Mouse (Mus musculus) midbrain, embryonic 10.5 days (tissue): ENCODE measurements at regions not wholly inside any gene's neighbourhood (a gene's known extent, or its start where the extent isn't known, plus 50 kb on each side); places are given as distances from the start of the nearest gene placed in this dataset.

ENCODE experiments used
- DNase-seq: peaks from one replicate; pipeline ENCODE4 v3.0.0-alpha.2; 2017; ENCODE audit warnings: low spot score
- H3K27ac ChIP-seq: fragments of 300-500 bp; sonication (generic); replicated peaks from 2 replicates; pipeline ENCODE4 v1.5.1; 2016; ENCODE audit warnings: mild to moderate bottlenecking
- H3K27me3 ChIP-seq: fragments of 300-500 bp; sonication (generic); 2 replicates; pipeline ENCODE4 v1.6.1; 2016; ENCODE audit warnings: low read depth, mild to moderate bottlenecking; ENCODE audit not compliant: poor library complexity, severe bottlenecking
- H3K36me3 ChIP-seq: fragments of 300-500 bp; sonication (generic); 2 replicates; pipeline ENCODE4 v1.6.1; 2016; ENCODE audit warnings: mild to moderate bottlenecking, moderate library complexity
- H3K4me1 ChIP-seq: fragments of 300-500 bp; sonication (generic); 2 replicates; pipeline ENCODE4 v1.6.1; 2016
- H3K4me3 ChIP-seq: fragments of 300-500 bp; sonication (generic); 2 replicates; pipeline ENCODE4 v1.5.1; 2016; ENCODE audit warnings: mild to moderate bottlenecking, moderate library complexity
- H3K9me3 ChIP-seq: fragments of 300-500 bp; sonication (generic); replicated peaks from 2 replicates; pipeline ENCODE4 v1.6.1; 2016; ENCODE audit warnings: mild to moderate bottlenecking
- WGBS: fragments of 180-500 bp; shearing (Covaris S2); methylation state at CpG from one replicate; pipeline ENCODE4 v1.1.7; 2016; 5-methylcytosine and 5-hydroxymethylcytosine counted together

DNA sequence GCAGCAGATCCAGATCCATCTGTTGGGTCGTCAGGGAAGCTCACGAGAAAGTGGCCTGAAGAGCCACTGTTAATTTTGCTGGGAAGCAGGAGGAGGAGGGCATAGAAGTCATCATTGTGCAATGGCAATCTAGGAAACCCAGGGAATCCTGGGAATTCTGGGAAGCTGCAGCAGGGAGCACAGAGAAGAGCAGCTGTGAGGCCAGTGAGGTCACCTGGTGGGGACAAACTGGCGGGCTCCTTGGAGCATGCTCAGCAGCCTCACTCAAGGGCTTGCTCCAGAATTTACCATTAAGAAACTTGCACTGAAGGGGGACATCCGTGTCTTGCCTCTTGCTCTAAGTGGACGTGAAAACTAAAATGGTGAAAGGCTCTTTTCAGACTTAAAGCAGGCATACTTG is 105.0 kb upstream of the Tgfbr2 start:
- H3K4me1 ChIP-seq: no peaks in the 10 kb centered on the region
- no peaks in the 10 kb centered on the region for H3K27me3 ChIP-seq
- 88% methylated on average over 5 of the region's 5 CpGs for WGBS
- H3K36me3 ChIP-seq: no peaks in the 10 kb centered on the region
- H3K4me3 ChIP-seq: no peak overlapping the region
- H3K27ac ChIP-seq: no peak overlapping the region
- no peak for DNase-seq
- H3K9me3 ChIP-seq: no peaks in the 10 kb centered on the region

DNA sequence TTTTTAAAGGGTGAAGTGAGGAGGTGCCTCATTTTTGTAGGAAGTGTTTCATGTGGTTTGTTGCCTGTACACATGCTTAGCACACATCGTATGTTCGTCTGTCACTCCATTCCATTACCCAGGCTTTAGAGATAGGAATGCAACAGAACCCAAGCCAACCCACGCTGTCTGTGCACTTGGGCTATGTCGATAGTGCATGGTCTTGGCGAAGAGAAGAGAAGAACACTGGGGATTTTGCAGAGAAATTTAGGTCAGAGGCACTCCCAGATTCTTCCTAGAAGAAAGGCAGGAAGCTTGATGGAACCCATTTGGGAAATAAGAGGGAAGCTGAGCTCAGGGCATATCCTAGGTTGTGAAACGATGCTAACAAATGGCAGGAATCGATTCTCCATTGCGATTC is 103.7 kb upstream of the Tgfbr2 start:
- H3K4me3 ChIP-seq: no peak overlapping the region
- H3K27me3 ChIP-seq: no peaks in the 10 kb centered on the region
- DNase-seq: no peak
- H3K9me3 ChIP-seq: no peaks in the 10 kb centered on the region
- H3K36me3 ChIP-seq: no peaks in the 10 kb centered on the region
- 93% methylated on average over 8 of the region's 8 CpGs for WGBS
- H3K4me1 ChIP-seq: no peaks in the 10 kb centered on the region
- H3K27ac ChIP-seq: no peak overlapping the region

- H3K4me1 ChIP-seq: no peaks in the 10 kb centered on the region
- H3K27me3 ChIP-seq: no peaks in the 10 kb centered on the region
- WGBS: 90% methylated on average over 3 of the region's 3 CpGs
- no peak for DNase-seq
- H3K4me3 ChIP-seq: no peak overlapping the region
- H3K36me3 ChIP-seq: no peaks in the 10 kb centered on the region
- no peaks in the 10 kb centered on the region for H3K9me3 ChIP-seq
- H3K27ac ChIP-seq: no peak overlapping the region
Measured at GRCm38 (mm10) chr9:116277736-116278135, 102.6 kb upstream of the Tgfbr2 start.

- no peak for DNase-seq
- no peaks in the 10 kb centered on the region for H3K36me3 ChIP-seq
- WGBS: 88% methylated on average over 2 of the region's 2 CpGs
- no peaks in the 10 kb centered on the region for H3K27me3 ChIP-seq
- H3K4me1 ChIP-seq: no peaks in the 10 kb centered on the region
- no peak overlapping the region for H3K27ac ChIP-seq
- H3K4me3 ChIP-seq: no peak overlapping the region
- H3K9me3 ChIP-seq: no peaks in the 10 kb centered on the region
Measured at GRCm38 (mm10) chr9:116276141-116276540, 101.0 kb upstream of the Tgfbr2 start.

DNA sequence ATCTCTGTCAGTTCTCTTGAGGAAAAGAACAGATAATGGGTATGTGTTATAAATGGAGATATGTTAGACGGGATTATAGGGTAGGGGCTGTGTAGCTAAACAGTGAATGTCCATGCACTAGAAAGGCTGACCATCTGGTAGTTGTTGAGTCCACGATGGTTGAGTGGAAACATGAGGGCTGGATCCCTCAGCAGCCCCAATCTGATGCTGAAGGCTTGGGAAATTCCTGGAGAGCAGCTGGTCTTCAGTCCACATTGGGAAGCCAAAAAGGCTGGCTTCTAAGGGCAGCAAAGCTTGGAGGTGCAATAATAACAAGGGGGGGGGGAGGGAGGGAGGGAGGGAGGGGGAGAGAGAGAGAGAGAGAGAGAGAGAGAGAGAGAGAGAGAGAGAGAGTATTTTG is 97.3 kb upstream of the Tgfbr2 start:
- Histone ChIP-seq H3K36me3 (no peaks in the 10 kb centered on the region), H3K4me3 (no peak overlapping the region), H3K27me3 (no peaks in the 10 kb centered on the region), H3K27ac (no peak overlapping the region), H3K9me3 (no peaks in the 10 kb centered on the region), H3K4me1 (no peaks in the 10 kb centered on the region)
- no peak for DNase-seq
- 84% methylated on average over 2 of the region's 2 CpGs for WGBS

DNA sequence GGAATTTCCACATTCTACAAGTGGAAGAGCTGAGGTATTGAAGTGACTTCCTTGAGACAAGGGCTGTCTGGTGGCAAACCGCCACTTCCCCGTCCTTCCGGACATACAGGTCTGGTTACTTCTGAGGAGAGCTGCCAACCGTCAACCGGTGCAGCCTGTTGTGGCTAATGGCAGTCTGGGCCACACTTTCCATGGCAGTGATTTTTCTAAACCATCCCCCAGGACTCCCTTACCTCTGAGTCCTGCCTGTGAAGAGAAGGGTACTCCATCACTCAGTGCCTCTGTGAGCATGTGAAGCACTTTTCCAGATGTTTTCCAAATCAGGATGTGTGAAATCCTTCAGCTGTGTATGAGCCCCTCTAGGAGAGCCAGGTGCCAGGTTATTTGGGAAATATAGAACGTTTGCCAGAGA is 95.3 kb upstream of the Tgfbr2 start:
- H3K9me3 ChIP-seq: no peaks in the 10 kb centered on the region
- no peaks in the 10 kb centered on the region for H3K4me1 ChIP-seq
- H3K27ac ChIP-seq: no peak overlapping the region
- WGBS: 80% methylated on average over 6 of the region's 6 CpGs
- no peaks in the 10 kb centered on the region for H3K36me3 ChIP-seq
- no peak overlapping the region for H3K4me3 ChIP-seq
- no peaks in the 10 kb centered on the region for H3K27me3 ChIP-seq
- DNase-seq: no peak

GRCm38 (mm10) chr9:116267411-116267810 is 92.3 kb upstream of the Tgfbr2 start:
- 84% methylated on average over 4 of the region's 4 CpGs for whole genome bisulfite sequencing
- no peaks in the 10 kb centered on the region for H3K9me3 ChIP-seq
- H3K36me3 ChIP-seq: no peaks in the 10 kb centered on the region
- no peak overlapping the region for H3K27ac ChIP-seq
- H3K4me3 ChIP-seq: no peak overlapping the region
- H3K27me3 ChIP-seq: no peaks in the 10 kb centered on the region
- no peaks in the 10 kb centered on the region for H3K4me1 ChIP-seq
- DNase-seq: no peak

- 85% methylated on average over 7 of the region's 7 CpGs for WGBS
- no peaks in the 10 kb centered on the region for H3K36me3 ChIP-seq
- H3K27ac ChIP-seq: no peak overlapping the region
- H3K4me3 ChIP-seq: no peak overlapping the region
- no peaks in the 10 kb centered on the region for H3K27me3 ChIP-seq
- no peaks in the 10 kb centered on the region for H3K9me3 ChIP-seq
- no peaks in the 10 kb centered on the region; the same call in 1 of the 2 replicates for H3K4me1 ChIP-seq
- no peak for DNase-seq
Measured at GRCm38 (mm10) chr9:116263833-116264232, 88.7 kb upstream of the Tgfbr2 start.

- H3K4me3 ChIP-seq: no peak overlapping the region
- no peaks in the 10 kb centered on the region for H3K27me3 ChIP-seq
- H3K4me1 ChIP-seq: no peaks in the 10 kb centered on the region; the same call in 1 of the 2 replicates
- H3K36me3 ChIP-seq: no peaks in the 10 kb centered on the region
- WGBS: 76% methylated on average over 10 of the region's 10 CpGs
- no peak overlapping the region for H3K27ac ChIP-seq
- H3K9me3 ChIP-seq: 0 out of 2 replicates have a peak, but pooled peaks cover 4% of the 10 kb centered on the region
- DNase-seq: no peak
Measured at GRCm38 (mm10) chr9:116259569-116259968, 84.4 kb upstream of the Tgfbr2 start.

DNA sequence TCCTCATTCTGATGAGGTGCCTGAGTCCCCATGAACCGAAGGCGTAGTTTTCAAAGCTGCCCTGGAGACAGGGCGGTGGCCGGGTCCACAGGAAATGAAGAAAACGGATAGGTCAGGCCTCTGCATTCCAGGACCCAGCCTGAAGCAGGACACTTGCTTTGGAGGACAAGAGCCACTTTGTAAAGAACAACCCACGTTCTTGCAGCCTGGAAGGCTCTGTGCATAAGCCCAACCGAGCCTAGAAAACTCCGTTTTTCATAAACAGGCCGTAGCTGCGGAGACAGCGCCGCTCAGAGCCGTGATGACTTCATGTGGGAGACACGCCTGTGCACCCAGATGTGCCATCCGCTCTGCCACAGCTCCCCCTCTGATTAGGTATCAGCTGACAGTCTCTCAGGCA is 78.4 kb upstream of the Tgfbr2 start:
- no peaks in the 10 kb centered on the region for H3K27me3 ChIP-seq
- no peaks in the 10 kb centered on the region for H3K4me1 ChIP-seq
- no peak overlapping the region for H3K27ac ChIP-seq
- no peaks in the 10 kb centered on the region for H3K36me3 ChIP-seq
- no peak overlapping the region for H3K4me3 ChIP-seq
- DNase-seq: no peak
- WGBS: 83% methylated on average over 15 of the region's 15 CpGs
- H3K9me3 ChIP-seq: 0 out of 2 replicates have a peak, but pooled peaks cover 4% of the 10 kb centered on the region

DNA sequence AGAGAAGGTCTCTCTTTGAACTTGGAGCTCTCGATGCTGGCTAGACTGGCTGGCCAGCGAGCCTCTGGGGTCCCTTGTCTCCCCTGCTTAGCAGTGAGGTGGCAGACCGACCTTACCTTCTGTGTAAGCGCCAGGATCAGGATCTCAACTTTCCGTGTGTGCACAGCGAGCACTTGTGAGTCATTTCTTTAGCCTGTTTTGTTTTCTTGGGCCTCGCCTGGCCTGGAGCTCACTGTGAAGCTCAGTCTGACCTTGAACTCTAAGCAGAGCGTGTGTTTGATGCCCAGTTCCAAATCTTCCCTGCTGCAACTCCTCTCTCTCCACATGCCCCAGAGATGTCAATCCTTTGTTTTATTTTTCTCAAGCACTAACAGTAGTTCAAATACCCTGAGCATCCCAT is 77.6 kb upstream of the Tgfbr2 start:
- H3K27me3 ChIP-seq: no peaks in the 10 kb centered on the region
- no peak overlapping the region for H3K27ac ChIP-seq
- 0 out of 2 replicates have a peak, but pooled peaks cover 4% of the 10 kb centered on the region for H3K9me3 ChIP-seq
- no peak overlapping the region for H3K4me3 ChIP-seq
- 84% methylated on average over 8 of the region's 8 CpGs for WGBS
- H3K4me1 ChIP-seq: no peaks in the 10 kb centered on the region
- no peak for DNase-seq
- H3K36me3 ChIP-seq: no peaks in the 10 kb centered on the region

DNA sequence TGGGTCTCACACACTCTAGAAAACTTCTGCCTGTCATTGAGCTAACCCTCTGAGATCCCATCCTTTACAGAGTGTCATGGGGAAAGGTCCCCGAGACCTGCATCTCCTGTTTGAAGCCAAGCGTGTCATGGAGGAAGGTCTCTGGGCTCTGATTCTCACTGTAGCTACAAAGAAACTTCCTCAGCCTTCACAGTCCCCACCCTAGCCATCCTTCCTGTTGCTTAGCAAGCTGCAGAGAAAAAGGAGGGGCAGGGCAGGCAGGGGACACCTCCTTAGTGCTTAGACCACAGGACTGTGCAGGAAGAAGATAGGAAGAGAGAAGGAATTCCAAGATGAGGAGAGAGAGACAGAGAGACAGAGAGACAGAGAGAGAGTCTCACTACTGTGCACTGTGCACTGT is 74.6 kb upstream of the Tgfbr2 start:
- Histone ChIP-seq H3K36me3 (no peaks in the 10 kb centered on the region), H3K4me3 (no peak overlapping the region), H3K4me1 (no peaks in the 10 kb centered on the region), H3K27me3 (no peaks in the 10 kb centered on the region), H3K9me3 (no peaks in the 10 kb centered on the region), H3K27ac (no peak overlapping the region)
- 85% methylated on average over 2 of the region's 2 CpGs for WGBS
- DNase-seq: no peak

DNA sequence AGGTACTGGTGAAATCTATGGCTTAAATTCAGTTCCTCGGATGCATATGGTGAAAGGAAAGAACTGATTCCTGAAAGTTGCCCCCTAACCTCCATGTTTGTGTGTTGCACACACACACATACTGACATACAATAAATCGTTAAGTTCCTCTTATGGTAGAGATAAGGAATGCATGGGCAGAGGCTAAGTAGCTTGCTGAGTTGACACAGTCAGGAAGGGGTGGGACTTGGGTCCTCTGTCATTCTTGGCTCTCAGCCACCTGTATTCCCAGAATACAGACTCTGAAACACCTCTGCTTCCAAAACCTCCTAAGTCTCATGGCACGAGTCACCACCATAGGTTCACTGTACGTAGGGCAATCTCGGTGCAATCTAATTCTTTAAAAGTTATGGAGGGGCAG is 70.0 kb upstream of the Tgfbr2 start:
- H3K27me3 ChIP-seq: no peaks in the 10 kb centered on the region
- 92% methylated on average over 5 of the region's 5 CpGs for WGBS
- no peak overlapping the region for H3K4me3 ChIP-seq
- no peaks in the 10 kb centered on the region for H3K36me3 ChIP-seq
- H3K4me1 ChIP-seq: no peaks in the 10 kb centered on the region
- H3K9me3 ChIP-seq: no peaks in the 10 kb centered on the region
- no peak overlapping the region for H3K27ac ChIP-seq
- no peak for DNase-seq

GRCm38 (mm10) chr9:116244619-116244899 is 69.4 kb upstream of the Tgfbr2 start:
- Histone ChIP-seq H3K9me3 (no peaks in the 10 kb centered on the region), H3K4me1 (no peaks in the 10 kb centered on the region), H3K4me3 (no peak overlapping the region), H3K36me3 (no peaks in the 10 kb centered on the region), H3K27ac (no peak overlapping the region), H3K27me3 (no peaks in the 10 kb centered on the region)
- 94% methylated on average over 1 of the region's 1 CpGs for WGBS
- DNase-seq: no peak
